Mouse (Mus musculus): Measurements from ENCODE around the gene Plpp6. TPM values are rescaled to one million over a fixed set of nuclear protein-coding genes. Genes with fewer than 3 reads are reported as not detected.

The Plpp6 gene
- polyA plus RNA-seq, 1 experiment from 2014 or later: 6.4 TPM

- H3K4me1 ChIP-seq (replicated peaks; ENCODE audit: control insufficient read depth, insufficient read depth, low read length): no peaks in the 10 kb centered on the region
- DNase-seq (ENCODE audit: low spot score): no peak
- H3K4me3 ChIP-seq (ENCODE audit: low read depth, low read length): no peak overlapping the region
Measured at GRCm38 (mm10) chr19:29014466-29015055, 50.8 kb downstream of the Plpp6 start.

DNA sequence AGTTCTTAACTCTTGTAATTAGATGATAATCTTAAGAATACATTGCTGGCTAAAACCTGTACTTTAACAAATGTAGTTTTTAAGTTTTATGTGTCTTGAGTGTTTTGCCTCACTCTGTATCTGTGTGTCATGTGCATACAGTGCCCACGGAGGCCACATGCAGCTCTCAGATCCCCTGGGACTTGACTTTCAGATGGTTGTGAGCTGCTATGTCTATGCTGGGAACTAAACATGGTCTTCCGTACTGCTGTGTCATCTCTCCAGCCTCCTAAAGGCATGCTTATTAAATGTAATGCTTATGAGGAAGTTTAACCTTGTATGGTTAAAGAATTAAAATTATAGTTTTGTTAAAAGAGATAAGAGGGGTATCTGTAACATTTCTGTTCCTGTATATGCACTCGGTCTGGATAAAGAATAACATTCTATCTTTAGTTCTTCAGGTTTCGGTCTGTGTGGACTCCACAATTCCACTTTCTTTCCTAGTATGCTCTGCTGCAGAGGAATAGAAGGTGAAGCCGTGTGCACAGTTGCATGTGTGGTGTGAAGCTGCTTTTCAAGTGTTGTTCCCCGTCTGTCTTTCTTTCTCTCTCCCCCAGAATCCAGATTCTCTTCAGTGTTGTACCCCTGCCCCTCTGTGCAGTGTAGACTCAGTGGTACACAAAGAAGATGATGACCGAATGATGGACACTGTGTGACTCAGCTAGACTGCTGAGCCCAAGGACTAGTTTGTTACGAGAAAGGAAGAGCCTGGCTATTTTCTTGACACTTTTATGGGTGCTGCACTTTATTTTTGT, 51.9 kb downstream of the Plpp6 start:
- Histone ChIP-seq H3K4me2 (ENCODE audit: low read depth, low read length, severe bottlenecking) (no peak overlapping the region), H3K36me3 (ENCODE audit: control insufficient read depth, insufficient read depth, low read length) (peaks cover 4% of the 10 kb centered on the region; the same call in 1 of the 2 replicates), H3K4me3 (ENCODE audit: low read depth, low read length) (no peak overlapping the region), H3K9ac (ENCODE audit: low read length) (no peak overlapping the region), H3K9me3 (ENCODE audit: control insufficient read depth, low read length) (no peaks in the 10 kb centered on the region), H3K27ac (ENCODE audit: low read depth, low read length) (no peak overlapping the region), H3K4me1 (replicated peaks; ENCODE audit: control insufficient read depth, insufficient read depth, low read length) (no peaks in the 10 kb centered on the region), H3K27me3 (ENCODE audit: control insufficient read depth, insufficient read depth, low read length) (no peaks in the 10 kb centered on the region)
- DNase-seq (ENCODE audit: low spot score) (no peak), ATAC-seq (replicated peaks; ENCODE audit: low FRiP score) (no peak)
- WGBS: 87% methylated on average over 8 of the region's 8 CpGs

More at GRCm38 (mm10) chr19:29014466-29015055, 50.8 kb downstream of the Plpp6 start:
- Histone ChIP-seq H3K27me3 (ENCODE audit: control insufficient read depth, insufficient read depth, low read length) (no peaks in the 10 kb centered on the region), H3K9ac (ENCODE audit: low read length) (no peak overlapping the region), H3K27ac (ENCODE audit: low read depth, low read length) (no peak overlapping the region), H3K9me3 (ENCODE audit: control insufficient read depth, low read length) (no peaks in the 10 kb centered on the region), H3K4me2 (ENCODE audit: low read depth, low read length, severe bottlenecking) (no peak overlapping the region), H3K36me3 (ENCODE audit: control insufficient read depth, insufficient read depth, low read length) (peaks cover 4% of the 10 kb centered on the region; the same call in 1 of the 2 replicates)
- no peak for ATAC-seq (replicated peaks; ENCODE audit: low FRiP score)
- WGBS: 90% methylated on average over 5 of the region's 5 CpGs

GRCm38 (mm10) chr19:29016204-29016765, 52.5 kb downstream of the Plpp6 start:
- Histone ChIP-seq H3K27ac (ENCODE audit: low read depth, low read length) (no peak overlapping the region), H3K9me3 (ENCODE audit: control insufficient read depth, low read length) (no peaks in the 10 kb centered on the region), H3K36me3 (ENCODE audit: control insufficient read depth, insufficient read depth, low read length) (peaks cover 4% of the 10 kb centered on the region; the same call in 1 of the 2 replicates), H3K27me3 (ENCODE audit: control insufficient read depth, insufficient read depth, low read length) (no peaks in the 10 kb centered on the region), H3K4me3 (ENCODE audit: low read depth, low read length) (no peak overlapping the region), H3K4me2 (ENCODE audit: low read depth, low read length, severe bottlenecking) (no peak overlapping the region), H3K9ac (ENCODE audit: low read length) (no peak overlapping the region), H3K4me1 (replicated peaks; ENCODE audit: control insufficient read depth, insufficient read depth, low read length) (no peaks in the 10 kb centered on the region)
- DNase-seq (ENCODE audit: low spot score) (no peak), ATAC-seq (replicated peaks; ENCODE audit: low FRiP score) (no peak)
- WGBS: 94% methylated on average over 5 of the region's 5 CpGs

Other genes starting within 250 kb of the Plpp6 start
- gene Slc1a1, start 128.9 kb upstream of the Plpp6 start, polyA plus RNA-seq (2014; fragmentation: Nextera tagmentation; extraction: Ambion mirVana): 0.71 and 0.98 TPM in 2 replicates
- gene 4430402I18Rik, start 3.8 kb downstream of the Plpp6 start, polyA plus RNA-seq (2014; fragmentation: Nextera tagmentation; extraction: Ambion mirVana): 0.19 and 1.2 TPM in 2 replicates
- 52.0 and 55.7 TPM in 2 replicates for gene Cdc37l1, start 26.4 kb downstream of the Plpp6 start, polyA plus RNA-seq (2014; fragmentation: Nextera tagmentation; extraction: Ambion mirVana)
- gene Ak3, start 84.0 kb downstream of the Plpp6 start, polyA plus RNA-seq (2014; fragmentation: Nextera tagmentation; extraction: Ambion mirVana): 83.8 and 88.7 TPM in 2 replicates
- gene Rcl1, start 137.4 kb downstream of the Plpp6 start, polyA plus RNA-seq (2014; fragmentation: Nextera tagmentation; extraction: Ambion mirVana): 52.2 and 54.5 TPM in 2 replicates